8 mouse cellular contexts compared by ENCODE assay signal in the genomic region with DNA sequence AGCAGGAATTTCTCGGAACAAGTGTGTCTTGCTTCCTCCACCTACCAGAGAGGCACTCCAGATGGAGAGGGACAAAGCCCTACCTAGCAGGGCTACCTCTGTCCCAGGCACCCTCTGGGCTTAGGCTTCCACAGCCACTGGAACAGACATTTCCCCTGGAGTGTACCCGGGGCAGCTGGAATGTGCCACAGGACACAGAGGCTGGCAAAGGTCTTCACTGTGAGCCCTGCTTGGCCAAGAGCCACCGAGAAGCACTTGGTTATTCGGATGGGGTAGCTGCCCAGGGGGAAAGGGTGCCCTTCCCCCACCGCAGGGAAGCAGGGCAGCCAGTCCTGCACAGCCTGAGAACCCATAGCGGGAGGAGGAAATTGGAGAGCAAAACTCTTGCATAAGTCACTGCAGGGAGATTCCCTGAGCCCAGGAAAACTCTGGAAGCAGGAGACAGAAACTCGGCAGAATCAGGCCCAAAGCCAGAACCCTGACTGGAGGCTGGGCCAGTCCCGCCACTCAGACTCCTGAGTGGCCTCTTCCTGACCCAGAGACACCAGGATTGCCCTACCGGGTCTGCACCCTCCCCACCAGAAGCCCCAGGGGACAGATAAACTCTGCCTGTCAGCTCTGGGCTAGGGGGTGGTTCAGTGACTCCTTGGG. TPM values are rescaled to one million over a fixed set of nuclear protein-coding genes. Genes with fewer than 3 reads are reported as not detected.
DNase-seq lines count a peak whose midpoint lies in the region; ATAC-seq and TF ChIP-seq lines count a peak whose summit lies in the region.
"Had no signal": no experiment of that assay in that cellular context is flagged by ENCODE, and none has a peak within 500 bp of the region (broad histone marks: within the 10 kb centered on the region; RNA-seq: fewer than 3 reads in every experiment).

No protein-coding gene starts in this region.

- POLR2A ChIA-PET in Patski (lab: Charles Lee), result no interaction called here

- H3K9me3 ChIP-seq in E14TG2a.4 (ENCODE audit: low read length), result no peaks in the 10 kb centered on the region

- CTCF ChIA-PET in Patski (lab: Charles Lee), result no interaction called here

- intact Hi-C loops in heart, postnatal 10 days (cut with DNase I), result no loop called here

- DNase-seq in Patski (ENCODE audit: low read depth, low spot score), result peak; percentile 65
- peak; percentile 40 for DNase-seq in fibroblast of lung, adult 2 months (ENCODE audit: low read depth)
- DNase-seq in heart, postnatal 10 days, result peak; percentile 65 to 72
- peak; percentile 15 to 50 for DNase-seq in layer of hippocampus, postnatal 36 days
- peak; percentile 83 to 84 for DNase-seq in right cerebral cortex, postnatal 10 days (ENCODE audit: low spot score in 2 of 2)
- DNase-seq in thymus, adult 18-20 months, result no peak

- no peaks in the 10 kb centered on the region for H3K27me3 ChIP-seq in E14TG2a.4 (ENCODE audit: insufficient read depth, low read length)
- H3K27me3 ChIP-seq in Patski, result no peaks in the 10 kb centered on the region

- in situ Hi-C loops in Patski (cut with MboI; ENCODE audit: low pct_unique_long_range_greater_than_20kb), result no loop called here

- peaks cover 67% of the 10 kb centered on the region for H3K36me3 ChIP-seq in E14TG2a.4 (ENCODE audit: insufficient read depth, low read length)

- peak overlapping the region; percentile 32; the same call in 1 of the 2 replicates for H3K4me3 ChIP-seq in E14TG2a.4 (replicated peaks; ENCODE audit: low read length)

- ATAC-seq in Patski, result peak; percentile 54

- TF ChIP-seq CTCF in E14TG2a.4 (conservative IDR thresholded peaks at IDR 0.05; ENCODE audit: low read length) (no peak), Patski (IDR thresholded peaks at IDR 0.05) (no peak)

- H3K4me1 ChIP-seq in E14TG2a.4 (replicated peaks; ENCODE audit: low read depth, low read length), result peaks cover 96% of the 10 kb centered on the region

RNA-seq across cellular contexts. Expression of a gene that starts 12.5 kb away (rescaled TPM):
- 2.0 TPM for polyA plus RNA-seq in Patski (2021)
- 10 to 100 TPM; 40.4 to 61.8 TPM for total RNA-seq in heart, postnatal 10 days (2021)
- total RNA-seq in layer of hippocampus, postnatal 36 days (2021), result 1 to 10 TPM; 6.0 to 8.1 TPM
- total RNA-seq: common myeloid progenitor, adult 5-6 weeks had no signal

Comparison
In these comparisons a context has a peak if more than half of its experiments do, and no peak if none do; other contexts are left out.
1. DNase-seq: peak in Patski (single experiment), fibroblast of lung, adult 2 months (single experiment), heart, postnatal 10 days (2 of 2), layer of hippocampus, postnatal 36 days (2 of 2) and right cerebral cortex, postnatal 10 days (2 of 2); none in thymus, adult 18-20 months (0 of 2).
2. RNA of a gene that starts 12.5 kb away (total RNA-seq): 40.4 to 61.8 TPM in heart, postnatal 10 days; 6.0 to 8.1 TPM in layer of hippocampus, postnatal 36 days; every median in the first group is over 4 times any median in the second.